Mouse (Mus musculus) cortical plate, adult 2 months (tissue): ENCODE measurements around the gene Itgb3bp.

Experiments used
- CTCF ChIP-seq: fragments of 200-500 bp; IDR thresholded peaks from 2 replicates; pipeline ENCODE4 v1.5.1; 2011; ENCODE audit warnings: mild to moderate bottlenecking, control low read depth, low read length; ENCODE audit not compliant: insufficient read depth; ENCODE audit errors: extremely low read depth
- POLR2A ChIP-seq: fragments of 200-500 bp; IDR thresholded peaks from 2 replicates; pipeline ENCODE4 v1.6.1; 2011; ENCODE audit warnings: mild to moderate bottlenecking, low read length, control low read depth; ENCODE audit not compliant: insufficient read depth; ENCODE audit errors: extremely low read depth

DNA sequence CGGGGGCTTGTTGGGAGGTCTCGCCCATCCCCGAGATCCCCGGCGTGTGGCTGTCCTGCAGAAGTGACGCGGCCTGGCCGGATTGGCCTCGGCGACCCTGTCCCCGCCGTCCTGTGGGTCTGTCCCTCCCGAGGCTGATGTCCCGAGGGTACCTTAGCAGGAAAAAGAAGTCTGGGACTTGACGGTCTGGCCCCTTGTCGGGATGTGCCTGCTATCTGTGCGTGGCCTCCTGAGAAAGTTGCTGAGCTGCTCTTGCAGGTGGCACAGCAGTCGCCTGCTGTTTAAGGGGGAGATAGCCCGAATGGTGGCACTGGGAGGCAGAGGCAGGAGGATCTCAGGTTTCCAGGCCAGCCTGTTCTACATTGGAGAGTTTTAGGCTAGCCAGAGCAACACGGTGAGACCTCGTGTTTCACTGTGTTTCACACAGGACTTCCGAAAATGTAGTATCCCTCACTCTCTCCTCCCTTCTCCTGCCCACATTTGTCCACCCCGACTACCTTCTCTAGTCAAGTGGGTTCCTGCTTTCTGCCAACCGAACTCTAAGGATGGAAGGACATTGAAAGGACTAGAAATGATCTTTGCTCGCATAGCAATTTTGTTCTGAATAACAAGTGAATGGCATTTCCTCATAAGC lies 213.7 kb downstream of the Itgb3bp start:
- TF ChIP-seq CTCF (no peak), POLR2A (no peak)
